Mouse (Mus musculus) MEL (cell line): ENCODE results near the gene Slc11a2. TPM values are rescaled to one million over a fixed set of nuclear protein-coding genes. Genes with fewer than 3 reads are reported as not detected.

ENCODE experiments used
- DNase-seq: peaks from one replicate; pipeline ENCODE4 v3.0.0; 2011; ENCODE audit warnings: low read depth, low spot score
- H3K27ac ChIP-seq: 2 replicates; pipeline ENCODE4 v1.5.1; 2012; ENCODE audit warnings: low read depth, mild to moderate bottlenecking, control low read depth, low read length, moderate library complexity; ENCODE audit not compliant: control insufficient read depth
- H3K27me3 ChIP-seq, 2 experiments: fragments of 150-350 bp in 1 of 2; sonication (generic) in 1 of 2; 2 replicates each; pipeline ENCODE4 v1.6.1; 2012; ENCODE audit warnings: low read length in 2 of 2, mild to moderate bottlenecking in 2 of 2, improper control_type of control experiment in 1 of 2, moderate library complexity in 1 of 2; ENCODE audit not compliant: insufficient read depth in 2 of 2, control insufficient read depth in 1 of 2
- H3K36me3 ChIP-seq, 2 experiments: 2 replicates each; pipeline ENCODE4 v1.6.1; 2012 to 2014; ENCODE audit warnings: low read length in 2 of 2, improper control_type of control experiment in 1 of 2, inconsistent platforms in 1 of 2, mild to moderate bottlenecking in 1 of 2; ENCODE audit not compliant: insufficient read depth in 2 of 2, control insufficient read depth in 1 of 2
- H3K4me1 ChIP-seq, 2 experiments: fragments of 150-350 bp in 1 of 2; sonication (generic) in 1 of 2; 2 replicates each; pipeline ENCODE4 v1.6.1; 2012; ENCODE audit warnings: low read length in 2 of 2, improper control_type of control experiment in 1 of 2, mild to moderate bottlenecking in 1 of 2; ENCODE audit not compliant: insufficient read depth in 2 of 2, control insufficient read depth in 1 of 2
- H3K4me3 ChIP-seq, 2 experiments: fragments of 150-350 bp in 1 of 2; sonication (generic) in 1 of 2; 2 replicates each; pipeline ENCODE4 v1.5.1; 2012; ENCODE audit warnings: low read depth in 2 of 2, low read length in 2 of 2, mild to moderate bottlenecking in 2 of 2, moderate library complexity in 2 of 2, control low read depth in 1 of 2, improper control_type of control experiment in 1 of 2; ENCODE audit not compliant: control insufficient read depth in 1 of 2, insufficient read depth in 1 of 2
- H3K79me2 ChIP-seq: 2 replicates; pipeline ENCODE4 v1.6.1; 2012; ENCODE audit warnings: mild to moderate bottlenecking, low read length, moderate library complexity; ENCODE audit not compliant: control insufficient read depth, poor library complexity, insufficient read depth
- H3K9ac ChIP-seq: 2 replicates; pipeline ENCODE4 v1.6.1; 2012; ENCODE audit warnings: low read depth, mild to moderate bottlenecking, control low read depth, low read length, moderate library complexity; ENCODE audit not compliant: control insufficient read depth, poor library complexity, severe bottlenecking
- H3K9me3 ChIP-seq: fragments of 150-350 bp; sonication (generic); replicated peaks from 2 replicates; pipeline ENCODE4 v1.6.1; 2012; ENCODE audit warnings: mild to moderate bottlenecking, low read length, improper control_type of control experiment, moderate library complexity; ENCODE audit not compliant: insufficient read depth
- BHLHE40 ChIP-seq: IDR thresholded peaks from 2 replicates; pipeline ENCODE4 v1.6.1; 2012; ENCODE audit warnings: low read depth, mild to moderate bottlenecking, inconsistent platforms, low read length, improper control_type of control experiment, borderline replicate concordance
- CHD1 ChIP-seq: IDR thresholded peaks from 2 replicates; pipeline ENCODE4 v1.6.1; 2012; ENCODE audit warnings: low read depth, mild to moderate bottlenecking, inconsistent platforms, low read length, improper control_type of control experiment
- CHD2 ChIP-seq: IDR thresholded peaks from 2 replicates; pipeline ENCODE4 v1.6.1; 2011; ENCODE audit warnings: low read length, improper control_type of control experiment
- CTCF ChIP-seq, 3 experiments: IDR thresholded peaks in 2 of 3; conservative IDR thresholded peaks in 1 of 3; 2 replicates each; pipeline ENCODE4 v1.5.1; 2011 to 2012; ENCODE audit warnings: low read length in 3 of 3, low read depth in 2 of 3, mild to moderate bottlenecking in 2 of 3, improper control_type of control experiment in 1 of 3, inconsistent platforms in 1 of 3, mixed read lengths in 1 of 3, moderate library complexity in 1 of 3; ENCODE audit not compliant: control insufficient read depth in 1 of 3, insufficient read depth in 1 of 3, poor library complexity in 1 of 3, severe bottlenecking in 1 of 3
- E2F4 ChIP-seq: IDR thresholded peaks from 2 replicates; pipeline ENCODE4 v1.6.1; 2011; ENCODE audit warnings: low read depth, low read length, improper control_type of control experiment, borderline replicate concordance
- EP300 ChIP-seq, 2 experiments: IDR thresholded peaks; 2 replicates each; pipeline ENCODE4 v1.6.1; 2011; ENCODE audit warnings: improper control_type of control experiment in 2 of 2, low read length in 2 of 2, low read depth in 1 of 2, mild to moderate bottlenecking in 1 of 2
- ETS1 ChIP-seq: IDR thresholded peaks from 2 replicates; pipeline ENCODE4 v1.6.1; 2012; ENCODE audit warnings: low read depth, mild to moderate bottlenecking, inconsistent platforms, low read length, improper control_type of control experiment, moderate library complexity
- JUND ChIP-seq: IDR thresholded peaks from 2 replicates; pipeline ENCODE4 v1.6.1; 2011; ENCODE audit warnings: low read depth, mild to moderate bottlenecking, improper control_type of control experiment, low read length
- MAFK ChIP-seq: IDR thresholded peaks from 2 replicates; pipeline ENCODE4 v1.6.1; 2011; ENCODE audit warnings: low read depth, mild to moderate bottlenecking, low read length, improper control_type of control experiment, borderline replicate concordance
- MXI1 ChIP-seq: IDR thresholded peaks from 2 replicates; pipeline ENCODE4 v1.6.1; 2011; ENCODE audit warnings: mild to moderate bottlenecking, low read depth, low read length, improper control_type of control experiment
- MYB ChIP-seq: IDR thresholded peaks from 2 replicates; pipeline ENCODE4 v1.6.1; 2011; ENCODE audit warnings: mild to moderate bottlenecking, low read depth, low read length, improper control_type of control experiment
- MYC ChIP-seq: IDR thresholded peaks from 2 replicates; pipeline ENCODE4 v1.6.1; 2011; ENCODE audit warnings: low read depth, mild to moderate bottlenecking, low read length, improper control_type of control experiment, moderate library complexity
- NELFE ChIP-seq: IDR thresholded peaks from 2 replicates; pipeline ENCODE4 v1.6.1; 2011; ENCODE audit warnings: low read depth, low read length, improper control_type of control experiment
- RCOR1 ChIP-seq: IDR thresholded peaks from 2 replicates; pipeline ENCODE4 v1.6.1; 2012; ENCODE audit warnings: low read depth, mild to moderate bottlenecking, inconsistent platforms, low read length, improper control_type of control experiment
- SIN3A ChIP-seq: IDR thresholded peaks from 2 replicates; pipeline ENCODE4 v1.6.1; 2012; ENCODE audit warnings: low read length, improper control_type of control experiment, inconsistent platforms
- UBTF ChIP-seq: IDR thresholded peaks from 2 replicates; pipeline ENCODE4 v1.6.1; 2012; ENCODE audit warnings: low read depth, mild to moderate bottlenecking, inconsistent platforms, low read length, improper control_type of control experiment, moderate library complexity, borderline replicate concordance; ENCODE audit not compliant: insufficient read depth
- ZC3H11A ChIP-seq: IDR thresholded peaks from 2 replicates; pipeline ENCODE4 v1.6.1; 2012; ENCODE audit warnings: low read depth, mild to moderate bottlenecking, inconsistent platforms, low read length, improper control_type of control experiment
- ZMIZ1 ChIP-seq: IDR thresholded peaks from 2 replicates; pipeline ENCODE4 v1.6.1; 2012; ENCODE audit warnings: low read depth, mild to moderate bottlenecking, inconsistent platforms, low read length, improper control_type of control experiment, moderate library complexity
- polyA plus RNA-seq, 2 experiments: library from polyadenylated mRNA; stranded (reverse) in 1 of 2; unstranded in 1 of 2; fragments of >175 nt in 1 of 2; fragments of >200 nt in 1 of 2; gene quantifications; 2 replicates each; pipeline versions ENCODE4 v1.2.1 to v1.2.4; 2012; ENCODE audit warnings: low replicate concordance in 2 of 2, low read depth in 1 of 2; ENCODE audit not compliant: insufficient read length in 2 of 2, insufficient read depth in 1 of 2, missing spikeins in 1 of 2
- total RNA-seq: library from RNA; depleted of rRNA; stranded (reverse); fragments of 300-350 nt; gene quantifications from 2 replicates; pipeline ENCODE4 v1.2.3, GENCODE M21; 2012

The Slc11a2 gene
- total and polyA plus RNA-seq, 3 experiments: 69.0 to 112 TPM; not detected in 1

- Histone ChIP-seq H3K27ac (no peak overlapping the region), H3K4me1 (peaks cover 30 to 54% of the 10 kb centered on the region in 2 experiments), H3K9ac (no peak overlapping the region), H3K79me2 (peaks cover 81% of the 10 kb centered on the region), H3K36me3 (peaks cover 15 to 50% of the 10 kb centered on the region in 2 experiments), H3K4me3 (no peak overlapping the region), H3K27me3 (no peaks in the 10 kb centered on the region), H3K9me3 (no peaks in the 10 kb centered on the region)
- DNase-seq: peak; percentile 66
- TF ChIP-seq MXI1 (0 out of 2 replicates have a peak, but pooled peaks have one; percentile 28), EP300 (IDR thresholded peaks at IDR 0.05; ENCODE audit: low read depth in 1 of 2, low read length in 2 of 2) (peak in 1 of 2 experiments; percentile 22; a peak in 1 of 4 replicates), CHD1 (no peak), SIN3A (peak; percentile 77), ETS1 (peak; percentile 84), RCOR1 (peak; percentile 15; the same call in 1 of the 2 replicates), ZC3H11A (no peak), CHD2 (no peak)
These were observed 9.2 kb downstream of the Slc11a2 start for GRCm38 (mm10) chr15:100415684-100416083.

GRCm38 (mm10) chr15:100414942-100415341 is 9.9 kb downstream of the Slc11a2 start:
- no peak overlapping the region for H3K4me3 ChIP-seq
- no peak for TF ChIP-seq NELFE
- no peak for TF ChIP-seq E2F4
- no peak for TF ChIP-seq JUND
- no peak for TF ChIP-seq UBTF
- no peak for TF ChIP-seq CHD1
- TF ChIP-seq MAFK: no peak
- no peak for TF ChIP-seq BHLHE40
- no peak for TF ChIP-seq MYC
- TF ChIP-seq ZMIZ1: no peak
- TF ChIP-seq CTCF (IDR thresholded peaks at IDR 0.05 in 2 of 3, conservative IDR thresholded peaks at IDR 0.05 in 1 of 3; ENCODE audit: control insufficient read depth in 1 of 3, insufficient read depth in 1 of 3, low read depth in 2 of 3, low read length in 3 of 3, poor library complexity in 1 of 3, severe bottlenecking in 1 of 3): no peak
- TF ChIP-seq MYB: no peak
- H3K9me3 ChIP-seq: no peaks in the 10 kb centered on the region
- H3K9ac ChIP-seq: no peak overlapping the region
- no peak overlapping the region for H3K27ac ChIP-seq
- no peak for DNase-seq
- peaks cover 80% of the 10 kb centered on the region for H3K79me2 ChIP-seq
- peaks cover 21 to 44% of the 10 kb centered on the region in 2 experiments for H3K36me3 ChIP-seq
- H3K27me3 ChIP-seq: no peaks in the 10 kb centered on the region
- H3K4me1 ChIP-seq: peaks cover 28 to 48% of the 10 kb centered on the region in 2 experiments
